Mouse (Mus musculus) MEL (cell line): ENCODE data around the gene Cdh4.

Source experiments
- CTCF ChIP-seq, 3 experiments: IDR thresholded peaks in 2 of 3; conservative IDR thresholded peaks in 1 of 3; 2 replicates each; pipeline ENCODE4 v1.5.1; 2011 to 2012; ENCODE audit warnings: low read length in 3 of 3, low read depth in 2 of 3, mild to moderate bottlenecking in 2 of 3, improper control_type of control experiment in 1 of 3, inconsistent platforms in 1 of 3, mixed read lengths in 1 of 3, moderate library complexity in 1 of 3; ENCODE audit not compliant: control insufficient read depth in 1 of 3, insufficient read depth in 1 of 3, poor library complexity in 1 of 3, severe bottlenecking in 1 of 3
- EP300 ChIP-seq, 2 experiments: IDR thresholded peaks; 2 replicates each; pipeline ENCODE4 v1.6.1; 2011; ENCODE audit warnings: improper control_type of control experiment in 2 of 2, low read length in 2 of 2, low read depth in 1 of 2, mild to moderate bottlenecking in 1 of 2
- ETS1 ChIP-seq: IDR thresholded peaks from 2 replicates; pipeline ENCODE4 v1.6.1; 2012; ENCODE audit warnings: low read depth, mild to moderate bottlenecking, inconsistent platforms, low read length, improper control_type of control experiment, moderate library complexity
- POLR2A ChIP-seq, 2 experiments: IDR thresholded peaks; 2 replicates each; pipeline ENCODE4 v1.6.1; 2011 to 2012; ENCODE audit warnings: low read length in 2 of 2, mild to moderate bottlenecking in 2 of 2, control low read depth in 1 of 2, improper control_type of control experiment in 1 of 2, low read depth in 1 of 2, moderate library complexity in 1 of 2; ENCODE audit not compliant: control insufficient read depth in 1 of 2, insufficient read depth in 1 of 2, poor library complexity in 1 of 2
- RAD21 ChIP-seq: IDR thresholded peaks from 2 replicates; pipeline ENCODE4 v1.6.1; 2011; ENCODE audit warnings: mild to moderate bottlenecking, low read depth, low read length, improper control_type of control experiment
- USF1 ChIP-seq: IDR thresholded peaks from 2 replicates; pipeline ENCODE4 v1.6.1; 2014; ENCODE audit warnings: low read depth, mild to moderate bottlenecking, inconsistent platforms, low read length, improper control_type of control experiment, moderate library complexity

DNA sequence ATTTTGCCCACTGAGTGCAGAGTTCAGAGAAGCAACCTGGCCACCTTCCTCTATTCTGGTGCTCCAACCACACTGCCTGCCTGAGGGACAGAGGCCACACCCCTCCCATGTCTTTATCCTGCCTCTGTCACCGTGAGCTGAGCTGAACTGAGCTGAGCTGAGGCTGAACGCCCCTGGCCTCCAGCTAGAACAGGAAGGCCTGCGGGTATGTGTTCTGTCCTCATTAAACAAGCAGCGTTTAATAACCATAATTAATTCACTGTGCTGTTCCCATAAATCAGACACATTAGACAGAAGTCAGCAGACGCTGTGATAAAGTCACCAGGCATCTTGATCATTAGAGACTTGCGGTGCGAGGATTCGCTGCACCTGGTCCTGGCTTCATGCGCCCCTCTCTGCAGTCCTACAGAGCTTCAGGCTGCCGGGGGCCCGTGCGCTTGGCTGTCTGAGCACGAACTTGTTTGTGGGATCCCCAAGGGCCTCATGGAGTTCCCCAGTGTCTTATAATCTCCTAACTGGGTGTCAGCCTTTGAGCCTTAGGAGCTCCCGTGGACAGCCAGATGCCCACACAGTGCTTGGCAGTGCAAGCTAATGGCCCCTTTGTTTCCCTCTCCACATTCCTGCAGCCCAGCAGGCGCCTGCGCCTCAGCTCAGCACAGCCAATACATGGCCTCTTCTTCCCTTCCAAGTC is 291.1 kb downstream of the Cdh4 start:
- TF ChIP-seq ETS1, result no peak
- TF ChIP-seq RAD21, result no peak
- no peak for TF ChIP-seq USF1
- TF ChIP-seq CTCF (IDR thresholded peaks at IDR 0.05 in 2 of 3, conservative IDR thresholded peaks at IDR 0.05 in 1 of 3; ENCODE audit: control insufficient read depth in 1 of 3, insufficient read depth in 1 of 3, low read depth in 2 of 3, low read length in 3 of 3, poor library complexity in 1 of 3, severe bottlenecking in 1 of 3), result no peak
- TF ChIP-seq POLR2A (IDR thresholded peaks at IDR 0.05; ENCODE audit: control insufficient read depth in 1 of 2, insufficient read depth in 1 of 2, low read depth in 1 of 2, low read length in 2 of 2, poor library complexity in 1 of 2), result no peak
- no peak for TF ChIP-seq EP300 (IDR thresholded peaks at IDR 0.05; ENCODE audit: low read depth in 1 of 2, low read length in 2 of 2)
